Mouse (Mus musculus): Measurements from ENCODE around the gene Mab21l1.

DNA sequence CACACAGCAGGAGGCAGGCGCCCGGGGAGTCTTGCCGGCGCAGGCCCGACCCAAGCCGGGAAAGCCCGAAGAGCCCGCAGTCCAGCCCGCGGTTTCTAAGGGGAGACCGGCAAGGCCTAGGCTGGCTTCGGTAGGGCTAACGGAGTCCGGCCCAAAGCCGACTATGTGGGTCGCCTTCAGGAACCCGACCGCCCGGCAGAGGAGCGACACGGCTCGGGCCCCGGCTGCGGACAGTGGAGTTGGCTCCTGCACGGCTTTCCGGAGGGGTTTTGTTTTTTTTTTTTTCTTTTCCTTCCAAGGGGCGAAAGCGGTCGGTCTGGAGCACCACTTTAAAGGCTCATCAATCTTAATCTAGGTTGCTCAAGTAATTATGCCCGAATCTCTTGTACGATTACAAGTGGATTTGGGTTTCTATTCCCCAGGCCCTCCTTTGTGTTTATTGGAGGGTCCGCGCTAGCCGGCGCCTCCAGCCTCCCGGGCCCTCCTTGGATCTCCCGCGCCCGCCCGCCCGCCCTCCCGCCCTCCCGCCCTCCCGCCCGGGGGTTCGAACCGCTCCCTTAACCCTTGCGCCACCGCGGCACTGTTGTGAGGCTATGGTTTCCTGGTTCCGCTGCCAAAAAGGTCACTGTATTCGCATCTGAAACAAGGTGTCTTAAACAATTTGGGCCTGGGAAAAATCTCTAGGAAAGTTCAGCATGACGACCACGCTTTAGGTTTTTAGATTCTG is 5.3 kb downstream of the Mab21l1 start:
- TF ChIP-seq POLR2A (IDR thresholded peaks at IDR 0.05; ENCODE audit: borderline replicate concordance, extremely low read depth, low read depth, low read length) (no peak), CTCF (IDR thresholded peaks at IDR 0.05; ENCODE audit: insufficient read depth, low read length) (no peak)
